Mouse (Mus musculus) E14TG2a.4 (cell line): ENCODE measurements around the gene Usp48.
A peak's percentile ranks its signal among the peaks of the same experiment; 100 is the strongest.

ENCODE experiments used
- H3K27me3 ChIP-seq: 2 replicates; pipeline ENCODE4 v1.6.1; 2014; ENCODE audit warnings: low read length, control low read depth; ENCODE audit not compliant: insufficient read depth
- H3K36me3 ChIP-seq: 2 replicates; pipeline ENCODE4 v1.6.1; 2014; ENCODE audit warnings: low read length, control low read depth; ENCODE audit not compliant: insufficient read depth
- H3K4me1 ChIP-seq: replicated peaks from 2 replicates; pipeline ENCODE4 v1.6.1; 2014; ENCODE audit warnings: low read depth, low read length, control low read depth
- H3K4me3 ChIP-seq: replicated peaks from 2 replicates; pipeline ENCODE4 v1.5.1; 2014; ENCODE audit warnings: mild to moderate bottlenecking, low read length
- H3K9me3 ChIP-seq: 2 replicates; pipeline ENCODE4 v1.6.1; 2014; ENCODE audit warnings: low read length, control low read depth
- CTCF ChIP-seq: conservative IDR thresholded peaks from 2 replicates; pipeline ENCODE4 v1.5.1; 2014; ENCODE audit warnings: low read length
- NANOG ChIP-seq: IDR thresholded peaks from 2 replicates; pipeline ENCODE4 v1.6.1; 2014; ENCODE audit warnings: borderline replicate concordance, low read length, mixed read lengths
- POU5F1 ChIP-seq: IDR thresholded peaks from 2 replicates; pipeline ENCODE4 v1.6.1; 2014; ENCODE audit warnings: low read length, borderline replicate concordance

Gene Usp48

GRCm38 (mm10) chr4:137593601-137594495 lies at the start of gene Usp48:
Gene Usp48 (plus strand): TSS chr4:137593755.
- TF ChIP-seq NANOG (no peak), CTCF (no peak), POU5F1 (no peak)
- peaks cover 74% of the 10 kb centered on the region for H3K4me1 ChIP-seq
- no peaks in the 10 kb centered on the region for H3K27me3 ChIP-seq
- no peaks in the 10 kb centered on the region for H3K9me3 ChIP-seq
- H3K4me3 ChIP-seq = peak within 1 kb of the TSS; percentile 100
- peaks cover 33% of the 10 kb centered on the region for H3K36me3 ChIP-seq

GRCm38 (mm10) chr4:137545568-137545967 lies 48.0 kb upstream of the Usp48 start:
- no peaks in the 10 kb centered on the region for H3K27me3 ChIP-seq
- H3K4me3 ChIP-seq = no peak overlapping the region
- H3K4me1 ChIP-seq = peaks cover 38% of the 10 kb centered on the region
- TF ChIP-seq CTCF (no peak), NANOG (no peak), POU5F1 (no peak)
- H3K36me3 ChIP-seq = peaks cover 100% of the 10 kb centered on the region
- no peaks in the 10 kb centered on the region for H3K9me3 ChIP-seq

- Histone ChIP-seq H3K4me1 (peaks cover 33% of the 10 kb centered on the region), H3K36me3 (peaks cover 100% of the 10 kb centered on the region), H3K9me3 (no peaks in the 10 kb centered on the region), H3K4me3 (no peak overlapping the region), H3K27me3 (no peaks in the 10 kb centered on the region)
- TF ChIP-seq CTCF (peak; percentile 67), POU5F1 (no peak)
Measured at GRCm38 (mm10) chr4:137546003-137546525, 47.5 kb upstream of the Usp48 start.

- peaks cover 99% of the 10 kb centered on the region for H3K36me3 ChIP-seq
- H3K4me1 ChIP-seq = peaks cover 37% of the 10 kb centered on the region
- no peak for TF ChIP-seq CTCF
- no peak for TF ChIP-seq NANOG
- TF ChIP-seq POU5F1 = no peak
- no peaks in the 10 kb centered on the region for H3K9me3 ChIP-seq
- no peaks in the 10 kb centered on the region for H3K27me3 ChIP-seq
- H3K4me3 ChIP-seq = 0 out of 2 replicates have a peak overlapping the region, but pooled peaks have one; percentile 4
Measured at GRCm38 (mm10) chr4:137553466-137553865, 40.1 kb upstream of the Usp48 start.

- Histone ChIP-seq H3K4me1 (peaks cover 22% of the 10 kb centered on the region), H3K4me3 (no peak overlapping the region), H3K36me3 (peaks cover 94% of the 10 kb centered on the region), H3K9me3 (no peaks in the 10 kb centered on the region), H3K27me3 (no peaks in the 10 kb centered on the region)
- no peak for TF ChIP-seq NANOG
- TF ChIP-seq POU5F1 = no peak
- TF ChIP-seq CTCF = no peak
Measured at GRCm38 (mm10) chr4:137556673-137557210, 36.8 kb upstream of the Usp48 start.

- Histone ChIP-seq H3K27me3 (no peaks in the 10 kb centered on the region), H3K4me1 (peaks cover 33% of the 10 kb centered on the region), H3K9me3 (no peaks in the 10 kb centered on the region), H3K36me3 (peaks cover 84% of the 10 kb centered on the region), H3K4me3 (no peak overlapping the region)
- TF ChIP-seq POU5F1 (no peak), CTCF (no peak), NANOG (no peak)
Measured at GRCm38 (mm10) chr4:137569873-137570272, 23.7 kb upstream of the Usp48 start.

GRCm38 (mm10) chr4:137574469-137574868 lies 19.1 kb upstream of the Usp48 start, which contains the start of gene Ldlrad2:
Gene Ldlrad2 (minus strand): TSS chr4:137574569.
- peaks cover 38% of the 10 kb centered on the region for H3K36me3 ChIP-seq
- peaks cover 20% of the 10 kb centered on the region for H3K4me1 ChIP-seq
- H3K4me3 ChIP-seq = no peak within 1 kb of the TSS
- TF ChIP-seq POU5F1 = no peak
- TF ChIP-seq CTCF = no peak
- TF ChIP-seq NANOG = no peak
- no peaks in the 10 kb centered on the region for H3K9me3 ChIP-seq
- peaks cover 16% of the 10 kb centered on the region for H3K27me3 ChIP-seq

GRCm38 (mm10) chr4:137577486-137577885 lies 16.1 kb upstream of the Usp48 start:
- Histone ChIP-seq H3K9me3 (no peaks in the 10 kb centered on the region), H3K4me3 (peak overlapping the region; percentile 49), H3K27me3 (peaks cover 22% of the 10 kb centered on the region), H3K4me1 (peaks cover 19% of the 10 kb centered on the region), H3K36me3 (peaks cover 8% of the 10 kb centered on the region)
- TF ChIP-seq NANOG = no peak
- no peak for TF ChIP-seq POU5F1
- TF ChIP-seq CTCF = no peak
